Mouse (Mus musculus): ENCODE data around the gene Tmem216. TPM values are rescaled to one million over a fixed set of nuclear protein-coding genes. Genes with fewer than 3 reads are reported as not detected.
"Not testable (repeated sequence)": the region's sequence is repeated elsewhere in the genome, so short reads cannot be mapped to it uniquely, and the experiment has no call there.

The Tmem216 gene
- total RNA-seq, 2 experiments from 2014 or later: 11.5 to 16.7 TPM

DNA sequence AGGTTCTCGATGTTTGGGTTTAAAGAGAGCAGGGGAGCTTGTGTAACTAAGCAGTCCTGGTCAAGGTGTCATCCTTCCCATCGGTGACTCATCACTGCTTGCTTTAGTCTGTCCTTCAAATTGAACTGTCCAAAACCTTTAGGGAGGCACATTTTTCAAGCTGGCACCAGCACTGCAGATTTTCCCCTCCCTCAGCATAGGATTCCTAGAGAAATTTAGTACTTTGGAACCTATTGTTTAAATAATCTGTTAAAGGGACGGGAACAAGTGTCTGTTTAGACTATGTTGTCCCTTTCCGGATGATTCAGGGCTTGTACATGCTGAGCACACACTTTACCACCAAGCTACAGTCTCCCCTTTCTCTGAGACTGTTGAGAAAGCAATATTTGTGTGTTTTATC lies 9.2 kb upstream of the Tmem216 start:
- DNase-seq: no peak

DNA sequence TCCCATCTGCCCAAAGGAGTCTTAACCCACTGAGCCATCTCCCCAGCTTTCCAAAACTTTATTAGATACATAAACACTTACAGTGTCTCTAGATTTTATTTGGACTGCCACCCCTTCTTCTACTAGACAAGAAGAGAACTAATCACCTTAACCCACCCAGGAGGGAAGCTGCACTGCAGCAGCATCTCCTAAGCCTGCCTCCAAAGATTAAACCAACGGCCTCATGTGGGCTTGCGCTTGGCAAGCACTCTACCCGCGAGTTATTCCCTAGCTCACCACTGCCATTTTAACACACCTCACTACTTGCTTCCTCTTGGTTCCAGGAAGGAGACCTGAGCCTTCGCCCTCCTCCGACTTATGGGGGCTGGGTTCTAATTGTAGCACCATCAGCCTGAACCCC lies 8.2 kb upstream of the Tmem216 start:
- DNase-seq: no peak

DNA sequence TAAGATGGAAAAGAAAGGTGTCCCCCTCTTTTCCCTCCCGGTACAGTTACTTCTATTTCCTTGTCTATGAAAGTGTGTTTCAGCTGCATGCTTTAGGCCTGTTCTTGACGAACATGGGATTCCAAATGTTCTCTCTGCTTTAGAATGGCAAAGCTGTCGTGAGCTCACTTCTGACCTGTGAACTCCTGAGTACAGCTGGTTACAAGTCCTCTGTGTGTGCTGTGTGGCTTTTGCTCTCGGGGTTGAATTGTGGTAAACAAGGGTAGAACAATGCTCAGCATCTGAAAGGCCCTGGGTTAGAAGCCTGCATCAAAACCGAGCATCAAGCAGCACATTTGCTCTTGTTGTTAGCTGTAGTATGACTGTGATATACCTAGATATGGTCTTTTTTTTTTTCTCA lies 6.3 kb upstream of the Tmem216 start:
- no peak for DNase-seq

DNA sequence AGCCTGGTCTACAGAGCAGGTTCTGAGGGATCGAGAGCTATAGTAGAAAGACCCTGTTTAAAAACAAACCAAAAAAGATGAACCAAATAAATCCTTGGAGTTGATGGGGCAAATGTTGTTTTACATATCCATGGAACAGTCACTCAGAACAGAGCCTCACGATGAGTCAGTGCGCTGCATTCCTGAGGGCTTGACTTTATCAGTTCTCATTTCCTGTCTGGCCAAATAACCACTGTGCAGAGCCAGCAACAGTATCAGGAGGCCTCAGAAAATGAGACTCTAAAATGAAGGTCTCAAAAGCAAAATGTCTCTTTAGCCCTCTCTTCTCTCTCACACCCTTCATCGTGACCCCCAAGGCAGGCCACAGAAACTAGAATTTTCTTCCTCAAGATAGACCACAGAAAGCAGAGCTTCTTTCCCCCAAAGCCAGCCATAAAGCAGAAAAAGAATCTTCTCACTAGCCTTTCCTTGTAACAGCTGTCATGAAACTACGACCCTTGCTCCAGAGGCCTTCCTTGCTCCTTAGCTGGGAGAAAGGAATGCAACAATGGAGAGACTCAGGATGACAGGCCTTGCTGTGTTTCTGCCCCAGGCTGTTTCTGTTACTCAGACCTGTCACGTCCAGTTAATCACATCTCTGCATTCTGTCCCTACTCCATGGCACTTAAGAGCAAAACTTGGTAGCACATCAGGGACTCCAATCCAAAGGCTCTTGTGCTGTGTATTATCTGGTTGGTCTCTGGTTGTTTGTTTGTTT lies 5.7 kb upstream of the Tmem216 start:
- DNase-seq: peak; percentile 40

DNA sequence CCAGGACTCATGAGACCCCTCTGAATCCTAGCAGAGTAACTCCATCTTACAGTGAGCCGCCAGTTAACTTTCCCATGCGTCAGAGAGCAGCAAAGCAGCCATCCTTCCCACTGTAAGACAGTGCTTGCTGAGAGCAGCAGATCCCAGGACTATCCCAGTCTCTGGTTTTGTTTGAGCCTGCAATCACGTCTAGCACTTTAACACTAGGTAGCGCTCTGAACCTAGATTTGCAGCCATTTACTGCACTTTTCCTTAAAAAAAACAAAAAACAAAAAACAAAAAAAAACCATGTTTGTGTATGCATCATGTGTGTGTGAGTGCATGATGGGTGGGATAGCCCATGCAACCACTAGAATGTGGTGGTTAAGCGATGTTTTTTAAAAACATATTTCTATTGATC lies 4.1 kb upstream of the Tmem216 start:
- DNase-seq: peak; percentile 10

DNA sequence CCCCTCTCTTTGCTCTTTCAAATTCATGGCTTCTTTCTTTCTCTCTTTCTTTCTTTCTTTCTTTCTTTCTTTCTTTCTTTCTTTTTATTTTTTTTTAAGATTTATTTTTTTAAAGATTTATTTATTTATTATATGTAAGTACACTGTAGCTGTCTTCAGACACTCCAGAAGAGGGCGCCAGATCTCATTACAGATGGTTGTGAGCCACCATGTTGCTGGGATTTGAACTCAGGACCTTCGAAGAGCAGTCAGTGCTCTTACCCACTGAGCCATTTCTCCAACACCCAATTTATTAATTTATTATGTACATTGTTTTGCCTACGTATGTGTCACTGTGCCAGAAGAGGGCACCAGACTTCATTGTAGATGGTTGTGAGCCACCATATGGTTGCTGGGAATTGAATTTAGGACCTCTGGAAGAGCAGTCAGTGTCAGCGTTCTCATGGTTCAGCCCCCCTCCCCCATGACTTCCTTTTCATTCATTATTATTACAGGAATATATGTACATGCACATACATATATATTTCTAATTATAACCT lies 1.9 kb upstream of the Tmem216 start:
- not testable (repeated sequence) for DNase-seq

DNA sequence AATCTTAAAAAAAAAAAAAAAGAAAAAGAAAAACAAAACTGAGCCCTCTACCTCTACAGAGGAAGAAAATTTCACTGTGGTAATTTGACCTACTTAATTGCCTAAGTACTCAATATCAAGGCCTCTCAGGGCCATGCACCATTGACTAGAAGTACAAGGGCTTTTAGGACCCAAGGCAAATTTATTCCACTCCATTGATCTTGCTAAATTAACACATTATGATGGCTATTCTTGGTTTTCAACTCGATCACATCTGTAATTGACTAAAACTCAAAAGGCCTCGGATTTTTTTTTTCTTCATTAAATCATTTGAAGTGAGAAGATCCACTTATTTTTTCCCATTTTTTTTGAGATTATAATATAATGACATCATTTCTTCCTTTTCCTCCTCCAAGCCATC lies 1.4 kb upstream of the Tmem216 start:
- DNase-seq: no peak

DNA sequence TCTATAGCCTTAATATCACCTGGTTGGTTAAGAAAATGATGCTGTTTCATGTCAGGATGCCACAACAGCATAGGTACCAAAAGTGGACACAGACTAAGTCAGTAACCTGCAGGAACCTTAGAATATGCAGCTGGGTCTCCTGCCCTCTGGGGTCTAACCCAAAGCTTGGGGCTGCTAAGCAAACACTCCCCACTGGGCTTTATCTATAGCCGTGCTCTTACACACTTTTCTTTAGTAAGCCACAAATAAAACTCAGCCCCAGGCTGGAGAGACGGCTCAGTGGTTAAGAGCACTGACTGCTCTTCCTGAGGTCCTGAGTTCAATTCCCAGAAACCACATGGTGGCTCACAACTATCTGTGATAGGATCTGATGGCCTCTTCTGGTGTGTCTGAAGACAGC lies 963 bp upstream of the Tmem216 start:
- no peak for DNase-seq

DNA sequence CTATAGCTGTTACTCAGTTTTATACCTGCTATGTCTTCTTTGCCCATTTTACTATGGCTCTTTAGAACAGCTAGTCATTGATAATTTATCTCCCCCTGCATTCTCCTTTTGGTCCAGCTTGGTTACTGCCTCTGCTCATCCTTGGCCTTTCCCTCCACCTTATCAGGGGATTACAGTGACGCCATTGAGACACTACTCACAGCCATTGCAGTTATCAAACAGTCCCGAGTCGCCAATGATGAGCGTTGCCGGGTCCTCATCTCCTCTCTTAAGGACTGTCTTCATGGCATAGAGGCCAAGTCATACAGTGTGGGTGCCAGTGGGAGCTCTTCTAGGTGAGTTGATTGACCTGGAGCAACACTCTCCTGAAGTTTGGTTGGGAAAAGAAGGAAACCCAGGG lies 16.6 kb downstream of the Tmem216 start:
- no peak for DNase-seq

DNA sequence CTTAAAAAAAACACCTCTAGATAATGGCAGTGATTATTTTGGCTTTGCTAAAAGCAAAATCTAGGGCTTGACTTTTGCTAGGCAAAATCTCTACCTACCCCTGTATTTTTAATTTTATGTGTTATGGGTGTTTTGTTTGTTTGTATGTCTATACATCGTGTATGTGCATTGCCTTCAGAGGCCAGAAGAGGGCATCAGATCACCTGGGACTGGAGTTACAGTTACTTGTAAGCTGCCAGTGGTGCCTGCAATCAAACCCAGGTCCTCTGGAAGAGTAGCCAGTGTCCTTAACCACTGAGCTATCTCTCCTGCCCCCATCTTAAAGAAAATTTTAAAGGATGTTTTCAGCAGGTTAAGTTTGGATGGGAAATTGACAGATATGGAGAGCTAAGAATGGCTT lies 26.0 kb downstream of the Tmem216 start:
- no peak for DNase-seq

DNA sequence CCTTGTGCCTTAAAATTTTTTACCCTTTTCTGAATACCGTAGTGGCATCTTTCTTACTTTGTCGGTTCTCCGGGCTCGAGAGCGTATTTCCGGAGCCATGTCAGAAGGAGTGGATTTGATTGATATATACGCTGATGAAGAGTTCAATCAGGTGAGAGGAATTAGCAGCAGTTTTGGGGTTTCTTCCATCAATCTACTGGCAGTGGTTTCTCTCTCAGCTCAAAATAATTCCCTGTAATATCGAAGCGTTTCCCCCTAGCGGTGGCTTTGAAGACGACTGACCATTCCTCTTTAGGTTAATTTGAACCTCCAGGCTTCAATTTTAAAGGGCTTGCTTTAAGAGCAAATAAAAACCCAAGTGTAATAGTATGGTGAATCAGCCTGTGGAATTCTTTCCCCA lies 30.1 kb downstream of the Tmem216 start, which contains the start of gene Sdhaf2:
TSS of gene Sdhaf2 (minus strand) at position 233 of the 400 bp plus-strand sequence.
- DNase-seq: no peak

DNA sequence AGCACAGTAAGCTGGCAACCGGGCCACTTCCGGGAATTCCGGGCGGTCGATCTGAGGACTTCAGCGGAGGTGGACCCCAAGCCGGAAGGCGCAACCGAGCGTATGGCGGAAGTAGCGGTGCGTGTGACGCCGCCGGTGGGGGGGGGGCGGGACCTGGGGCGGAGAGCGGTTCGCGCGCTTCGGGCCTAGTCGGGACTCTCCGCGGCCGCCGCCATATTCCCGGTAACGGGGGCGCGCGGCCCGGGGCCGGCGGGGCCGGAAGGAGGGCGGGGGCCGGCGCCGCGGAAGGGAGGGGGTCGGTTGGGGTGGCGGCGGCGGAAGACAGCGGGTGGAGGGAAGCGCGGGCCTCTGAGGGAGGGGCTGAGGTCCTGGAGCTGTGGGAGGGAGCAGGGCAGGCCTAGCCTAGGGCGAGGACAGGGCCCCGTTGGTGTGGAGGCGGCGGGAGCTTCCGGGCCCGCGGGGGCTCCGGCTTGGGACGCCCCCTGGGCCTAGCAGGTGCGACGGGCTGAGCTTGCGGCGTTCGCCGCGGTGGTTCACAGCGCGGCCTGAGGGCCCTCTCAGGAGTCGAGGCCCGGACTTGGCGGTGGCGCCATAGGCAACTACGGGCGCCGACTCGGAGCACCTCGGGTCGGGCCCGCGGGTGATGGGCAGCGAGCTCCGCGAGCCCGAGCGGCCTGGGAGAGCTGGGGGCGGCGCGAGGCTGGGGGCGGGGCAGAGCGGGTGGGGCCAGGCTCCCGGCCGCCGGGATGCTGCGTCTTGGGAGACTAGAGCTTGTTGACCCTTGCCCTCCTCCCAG lies 30.7 kb downstream of the Tmem216 start, which contains the start of gene Cpsf7:
TSS of gene Cpsf7 (plus strand) at position 161 of the 796 bp plus-strand sequence.
- DNase-seq: peak; percentile 94

DNA sequence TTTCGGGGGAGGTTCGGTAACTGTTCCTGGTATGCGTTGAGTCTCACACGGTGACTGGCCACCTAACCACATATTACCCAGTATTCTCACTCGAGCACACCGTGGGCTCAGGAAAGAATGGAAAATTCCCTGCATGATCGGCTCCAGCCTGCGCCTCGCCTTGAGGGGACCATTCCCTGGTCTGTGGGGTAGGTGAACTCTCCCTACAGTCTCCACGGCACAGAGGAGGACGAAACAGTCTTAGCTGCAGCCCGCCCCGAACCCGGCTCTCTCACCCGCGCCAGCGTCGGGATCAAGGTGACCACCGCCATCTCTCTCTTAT lies 31.3 kb downstream of the Tmem216 start:
- DNase-seq: no peak

DNA sequence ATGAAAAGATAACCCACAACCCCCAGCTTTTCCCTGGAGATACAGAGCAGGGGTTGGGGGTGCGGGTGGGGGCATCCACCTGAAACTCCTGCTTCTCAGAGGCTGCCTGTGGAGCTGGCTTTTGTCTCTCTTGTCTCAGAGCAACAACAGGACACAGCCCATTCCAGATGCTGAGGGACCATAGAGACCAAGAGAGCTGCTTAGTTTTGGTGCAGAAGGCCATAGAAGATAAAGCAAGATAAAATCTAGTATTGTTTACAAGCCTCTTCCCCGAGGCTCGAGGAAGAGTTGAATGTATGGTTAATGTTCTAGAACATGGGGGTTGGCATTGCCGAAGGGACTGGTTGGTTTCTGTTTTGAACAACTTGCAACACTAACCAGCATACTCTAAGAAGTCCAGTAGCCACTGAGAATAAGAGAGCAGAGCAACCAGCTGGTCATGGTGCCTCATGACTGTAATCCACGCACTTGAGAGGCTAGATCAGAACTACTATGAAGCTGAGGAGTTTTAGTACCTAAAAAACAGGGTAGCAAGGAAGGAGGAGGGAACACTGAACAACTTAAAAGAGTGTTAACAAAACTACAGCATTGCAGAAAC lies 32.5 kb downstream of the Tmem216 start:
- DNase-seq: no peak

DNA sequence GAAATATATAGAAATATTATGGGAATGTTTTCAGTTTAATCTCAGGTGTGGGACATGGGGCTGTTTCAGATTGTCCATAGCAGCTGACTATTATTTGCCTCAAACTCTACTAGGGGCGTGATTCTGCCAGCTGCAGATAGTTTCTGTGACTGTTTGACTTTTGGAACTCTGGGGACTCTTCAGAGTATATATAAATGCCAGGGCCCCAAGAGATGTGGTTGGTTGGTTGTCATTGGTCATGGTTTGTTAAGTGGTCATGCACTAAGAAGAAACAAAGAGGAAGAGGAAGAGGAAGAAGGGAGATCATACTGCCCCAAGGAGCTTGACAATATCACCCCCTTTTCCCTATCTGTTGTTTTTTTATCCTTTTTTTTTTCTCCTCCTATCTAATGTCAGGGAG lies 34.1 kb downstream of the Tmem216 start:
- no peak for DNase-seq

DNA sequence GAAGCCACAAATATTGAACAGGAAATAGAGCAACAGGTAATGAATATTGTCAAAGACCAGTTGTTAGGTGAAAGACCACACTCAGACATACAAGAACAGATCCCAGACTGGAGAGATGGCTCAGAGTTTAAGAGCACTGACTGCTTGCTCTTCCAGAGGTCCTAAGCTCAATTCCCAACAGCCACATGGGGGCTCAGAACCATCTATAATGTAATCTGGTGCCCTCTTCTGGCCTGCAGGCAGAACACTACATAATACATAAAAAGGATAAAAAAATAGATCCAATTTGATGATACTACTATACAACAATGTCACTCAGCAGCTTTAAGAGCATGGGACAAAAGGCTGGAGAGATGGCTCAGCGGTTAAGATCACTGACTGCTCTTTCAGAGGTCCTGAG lies 35.7 kb downstream of the Tmem216 start:
- DNase-seq: peak; percentile 27

DNA sequence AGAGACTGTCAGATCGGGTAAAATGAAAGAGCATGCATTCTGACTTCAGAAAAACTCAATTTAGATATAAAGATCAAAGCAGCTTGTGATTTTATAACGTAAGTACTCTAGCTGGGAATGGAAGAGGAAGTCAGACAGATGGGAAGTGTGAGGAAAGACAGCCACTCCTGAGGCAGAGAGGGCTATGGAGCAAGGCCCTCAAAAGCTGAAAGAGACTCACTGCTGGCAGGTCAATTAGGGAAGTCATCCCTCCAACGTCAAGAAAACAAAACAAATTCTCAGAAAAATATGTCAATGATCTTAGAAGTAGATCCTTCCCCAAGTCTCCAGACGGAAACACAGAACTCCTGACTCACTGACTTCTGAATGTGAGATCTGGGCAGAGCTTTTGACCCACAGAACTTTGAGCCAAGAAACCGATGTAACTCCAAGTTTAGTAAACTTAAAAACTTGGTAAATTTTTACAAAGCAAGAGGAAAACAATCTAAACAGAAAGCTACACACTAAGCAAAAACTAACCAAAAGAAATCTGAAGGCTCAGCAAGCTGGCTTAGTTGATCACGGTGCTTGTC lies 45.2 kb downstream of the Tmem216 start:
- DNase-seq: no peak

DNA sequence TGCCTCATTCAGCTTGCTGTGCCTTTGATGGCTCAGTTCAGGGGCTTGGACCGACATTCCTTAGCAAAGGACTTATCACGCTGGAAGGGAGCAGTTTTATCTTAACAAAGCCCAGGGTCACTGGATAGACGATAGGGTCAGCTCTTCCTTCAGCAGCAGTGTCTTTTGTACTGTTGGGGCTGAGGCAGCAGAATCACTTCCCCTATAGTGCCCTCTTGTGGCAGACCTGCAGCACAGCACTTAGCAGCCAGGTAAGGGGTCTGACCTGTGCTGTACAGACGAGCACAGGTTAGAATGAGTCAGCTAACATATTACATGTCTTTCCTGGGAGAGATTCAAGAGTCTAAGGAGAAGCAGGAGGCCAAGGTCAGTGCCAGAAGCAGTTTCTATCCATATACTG lies 53.5 kb downstream of the Tmem216 start:
- DNase-seq: peak; percentile 55

DNA sequence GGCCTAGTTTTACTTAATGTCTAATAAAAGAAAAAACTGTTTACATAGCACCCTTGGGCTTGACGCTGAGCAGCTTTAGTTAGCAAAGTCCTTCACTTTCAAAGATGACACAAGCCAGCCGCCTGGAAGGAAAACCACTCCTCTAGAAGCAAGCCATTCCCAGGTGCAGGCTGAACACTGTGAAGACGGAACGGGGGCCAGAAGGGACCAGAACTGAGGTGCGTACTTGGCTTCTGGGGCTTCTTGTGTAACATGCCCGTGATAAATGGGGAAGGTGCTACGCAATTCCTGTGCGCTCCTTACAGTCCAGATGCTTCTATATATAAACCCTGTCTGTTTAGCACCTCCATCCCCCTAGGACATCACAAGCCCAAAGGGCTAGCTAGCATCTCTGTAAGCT lies 55.5 kb downstream of the Tmem216 start:
- DNase-seq: no peak

DNA sequence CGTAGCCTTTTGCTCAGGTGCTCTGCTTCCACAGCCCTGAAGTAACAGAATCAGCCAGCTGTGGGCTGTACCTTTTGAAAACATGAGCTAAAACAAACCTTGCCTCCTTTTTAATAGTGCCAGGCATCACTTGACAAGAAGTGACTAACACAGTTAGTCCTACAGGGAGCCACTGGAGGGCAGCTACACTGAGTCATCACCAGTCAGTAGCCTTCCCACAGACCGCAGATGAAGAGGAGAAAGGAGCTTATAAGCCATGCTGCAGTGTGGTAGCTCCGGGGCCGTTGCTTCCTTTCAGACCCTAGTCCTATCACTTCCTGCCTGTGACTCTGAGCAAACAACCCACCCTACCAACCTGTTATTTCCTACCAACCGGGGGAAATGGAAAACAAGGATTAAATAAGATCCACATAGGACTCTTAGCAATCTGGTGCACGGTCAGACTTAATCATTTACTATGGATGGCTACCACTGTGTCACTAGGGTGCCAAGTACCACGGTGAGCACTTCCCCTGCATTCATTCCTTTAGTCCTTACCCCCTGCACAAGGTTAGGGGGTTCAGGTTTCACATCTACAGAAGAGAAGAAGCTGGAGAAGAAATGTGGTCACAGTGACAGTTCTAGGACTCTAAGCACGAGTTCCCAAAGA lies 58.4 kb downstream of the Tmem216 start:
- no peak for DNase-seq

DNA sequence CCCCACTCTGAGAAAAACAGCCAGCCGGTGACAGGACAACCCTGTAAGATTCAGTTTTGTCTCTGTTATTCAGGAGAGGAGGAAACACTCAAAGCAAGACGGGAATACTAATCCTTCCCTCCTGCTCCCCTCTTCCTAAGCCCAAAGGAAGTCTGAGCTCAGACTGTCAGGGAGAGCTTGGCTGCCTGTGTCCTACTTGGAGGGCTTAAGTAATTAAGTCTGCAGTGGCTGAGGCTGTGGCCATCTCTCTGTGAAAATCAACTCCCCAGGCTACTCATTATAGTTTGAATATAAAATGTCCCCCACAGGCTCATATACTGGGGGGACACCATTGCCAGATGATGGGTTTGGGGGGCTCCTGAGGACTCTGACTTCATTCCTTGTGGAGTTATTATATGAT lies 59.1 kb downstream of the Tmem216 start:
- no peak for DNase-seq

DNA sequence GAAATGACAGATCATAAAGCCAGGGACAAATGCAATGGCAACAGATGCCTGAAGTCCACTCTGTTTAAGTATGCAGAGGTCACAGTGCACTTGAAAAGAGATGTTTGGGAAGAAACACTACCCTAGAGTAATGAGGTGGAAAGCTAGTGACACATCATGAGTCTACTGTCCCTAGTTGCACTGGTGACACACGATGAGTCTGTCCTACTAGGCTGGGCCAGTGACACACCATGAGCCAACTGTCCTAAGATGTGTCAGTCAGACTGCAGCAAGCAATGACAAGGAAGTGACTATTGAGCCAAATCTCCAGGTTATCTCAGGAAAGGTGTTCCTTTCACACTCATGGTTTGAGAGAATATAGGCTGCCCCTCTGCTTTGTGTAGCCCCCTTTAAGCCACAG lies 60.4 kb downstream of the Tmem216 start:
- no peak for DNase-seq

Measured in adrenal gland, postnatal 10 days (tissue).